Mouse (Mus musculus) small intestine, adult 2 months (tissue): ENCODE results near the gene Rapgef3. TPM values are rescaled to one million over a fixed set of nuclear protein-coding genes. Genes with fewer than 3 reads are reported as not detected.

Experiments used
- H3K27ac ChIP-seq: fragments of 200-500 bp; 2 replicates; pipeline ENCODE4 v1.5.1; 2012; ENCODE audit warnings: low read depth, low read length, control low read depth, inconsistent platforms; ENCODE audit not compliant: insufficient read depth
- H3K27me3 ChIP-seq: fragments of 200-500 bp; 2 replicates; pipeline ENCODE4 v1.6.1; 2012; ENCODE audit warnings: mild to moderate bottlenecking, moderate library complexity, low read length, inconsistent platforms; ENCODE audit not compliant: control insufficient read depth, insufficient read depth
- H3K36me3 ChIP-seq: fragments of 200-500 bp; 2 replicates; pipeline ENCODE4 v1.6.1; 2012; ENCODE audit warnings: mild to moderate bottlenecking, low read length, control low read depth, inconsistent platforms; ENCODE audit not compliant: control insufficient read depth, insufficient read depth
- H3K4me1 ChIP-seq: fragments of 200-500 bp; 2 replicates; pipeline ENCODE4 v1.6.1; 2012; ENCODE audit warnings: low read length, inconsistent platforms, mixed read lengths; ENCODE audit not compliant: control insufficient read depth, insufficient read depth, insufficient read length
- H3K4me3 ChIP-seq: fragments of 200-500 bp; 2 replicates; pipeline ENCODE4 v1.5.1; 2012; ENCODE audit warnings: low read depth, mild to moderate bottlenecking, control low read depth, inconsistent platforms, low read length, moderate library complexity
- CTCF ChIP-seq: fragments of 200-500 bp; IDR thresholded peaks from 2 replicates; pipeline ENCODE4 v1.5.1; 2012; ENCODE audit warnings: low read depth, mild to moderate bottlenecking, control low read depth, inconsistent platforms, low read length, moderate library complexity, mixed read lengths; ENCODE audit not compliant: insufficient replicate concordance, insufficient read length; ENCODE audit errors: extremely low read depth
- POLR2A ChIP-seq: fragments of 200-500 bp; IDR thresholded peaks from 2 replicates; pipeline ENCODE4 v1.6.1; 2012; ENCODE audit warnings: low read depth, mild to moderate bottlenecking, control low read depth, inconsistent platforms, low read length, moderate library complexity
- whole genome bisulfite sequencing: fragments of 180-500 bp; shearing (Covaris S2); methylation state at CpG from one replicate; pipeline ENCODE4 v1.1.7; 2018; 5-methylcytosine and 5-hydroxymethylcytosine counted together
- polyA plus RNA-seq: library from polyadenylated mRNA; depleted of rRNA; stranded (reverse); fragments of >200 nt; gene quantifications from 2 replicates; pipeline ENCODE4 v1.2.3, GENCODE M21; 2012

The Rapgef3 gene
- polyA plus RNA-seq, 1 experiment: 17.1 TPM

DNA sequence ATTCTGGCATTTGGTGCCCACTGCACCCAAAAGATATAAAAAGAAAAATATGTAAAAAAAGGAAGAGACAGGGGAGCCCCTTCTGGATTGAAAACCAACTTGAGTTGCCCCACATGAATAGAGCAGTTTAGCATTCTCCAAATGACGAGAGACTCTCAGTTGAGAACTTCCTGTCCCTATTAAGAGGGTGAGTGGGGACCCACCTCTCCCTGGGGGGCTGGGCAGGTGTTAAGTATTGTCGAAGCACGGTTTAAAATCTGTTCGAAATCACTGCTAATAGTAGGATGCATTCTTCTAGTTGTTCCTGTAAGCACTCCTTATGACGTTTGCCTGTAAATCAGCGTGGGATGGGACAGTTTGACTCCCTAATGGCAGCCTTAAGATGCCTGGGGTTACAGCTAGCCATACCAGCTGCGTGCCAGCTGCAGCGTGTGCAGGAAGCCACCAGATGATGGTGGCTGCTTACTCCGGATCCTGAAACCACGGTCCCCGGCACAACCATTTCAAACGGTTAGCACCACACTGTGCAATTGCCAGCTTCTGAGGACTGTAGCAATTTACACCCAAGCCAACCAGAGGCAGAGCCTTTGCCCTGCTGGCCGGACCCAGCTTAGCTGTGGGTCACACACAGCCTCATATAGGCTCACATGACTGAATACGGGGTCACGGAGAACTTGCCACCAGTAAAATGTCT lies 46.6 kb downstream of the Rapgef3 start:
- H3K4me1 ChIP-seq: no peaks in the 10 kb centered on the region
- no peaks in the 10 kb centered on the region for H3K36me3 ChIP-seq
- TF ChIP-seq CTCF (no peak), POLR2A (no peak)
- 72% methylated on average over 15 of the region's 15 CpGs for WGBS
- no peak overlapping the region for H3K4me3 ChIP-seq
- H3K27ac ChIP-seq: peak overlapping the region; percentile 48
- no peaks in the 10 kb centered on the region for H3K27me3 ChIP-seq

- Histone ChIP-seq H3K4me3 (no peak overlapping the region), H3K36me3 (no peaks in the 10 kb centered on the region), H3K4me1 (no peaks in the 10 kb centered on the region), H3K27ac (peak overlapping the region; percentile 68), H3K27me3 (no peaks in the 10 kb centered on the region)
- 69% methylated on average over 12 of the region's 12 CpGs for WGBS
- TF ChIP-seq CTCF: no peak
- no peak for TF ChIP-seq POLR2A
Measured at GRCm38 (mm10) chr15:97720026-97720675, 47.6 kb downstream of the Rapgef3 start.

DNA sequence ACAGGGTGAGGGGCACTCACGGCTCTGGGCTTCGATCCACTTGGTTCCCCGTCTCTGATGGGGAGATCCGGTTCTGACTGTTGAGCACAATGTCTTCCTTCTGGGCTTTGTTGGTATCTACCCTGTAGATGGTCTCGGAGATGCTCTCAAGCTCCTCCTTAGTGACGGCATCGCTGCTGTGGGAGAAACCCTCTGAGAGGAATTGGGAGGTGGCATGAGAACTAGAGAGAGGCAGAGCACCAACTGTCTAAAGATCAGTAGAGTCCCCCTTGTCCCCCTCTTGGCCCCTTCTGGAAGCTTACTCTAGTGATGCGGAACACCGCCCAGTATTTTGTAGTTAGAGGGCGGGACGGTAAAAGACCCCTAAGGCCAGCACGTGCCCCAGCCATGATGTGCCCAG lies 48.3 kb downstream of the Rapgef3 start:
- Histone ChIP-seq H3K36me3 (no peaks in the 10 kb centered on the region), H3K27ac (peak overlapping the region; percentile 68), H3K27me3 (no peaks in the 10 kb centered on the region), H3K4me1 (no peaks in the 10 kb centered on the region), H3K4me3 (no peak overlapping the region)
- WGBS: 90% methylated on average over 12 of the region's 12 CpGs
- TF ChIP-seq CTCF (no peak), POLR2A (no peak)

- H3K36me3 ChIP-seq: no peaks in the 10 kb centered on the region
- H3K4me1 ChIP-seq: no peaks in the 10 kb centered on the region
- TF ChIP-seq CTCF: no peak
- TF ChIP-seq POLR2A: no peak
- no peaks in the 10 kb centered on the region for H3K27me3 ChIP-seq
- H3K27ac ChIP-seq: no peak overlapping the region
- 70% methylated on average over 8 of the region's 8 CpGs for WGBS
- H3K4me3 ChIP-seq: no peak overlapping the region
Measured at GRCm38 (mm10) chr15:97718535-97719155, 49.1 kb downstream of the Rapgef3 start.

DNA sequence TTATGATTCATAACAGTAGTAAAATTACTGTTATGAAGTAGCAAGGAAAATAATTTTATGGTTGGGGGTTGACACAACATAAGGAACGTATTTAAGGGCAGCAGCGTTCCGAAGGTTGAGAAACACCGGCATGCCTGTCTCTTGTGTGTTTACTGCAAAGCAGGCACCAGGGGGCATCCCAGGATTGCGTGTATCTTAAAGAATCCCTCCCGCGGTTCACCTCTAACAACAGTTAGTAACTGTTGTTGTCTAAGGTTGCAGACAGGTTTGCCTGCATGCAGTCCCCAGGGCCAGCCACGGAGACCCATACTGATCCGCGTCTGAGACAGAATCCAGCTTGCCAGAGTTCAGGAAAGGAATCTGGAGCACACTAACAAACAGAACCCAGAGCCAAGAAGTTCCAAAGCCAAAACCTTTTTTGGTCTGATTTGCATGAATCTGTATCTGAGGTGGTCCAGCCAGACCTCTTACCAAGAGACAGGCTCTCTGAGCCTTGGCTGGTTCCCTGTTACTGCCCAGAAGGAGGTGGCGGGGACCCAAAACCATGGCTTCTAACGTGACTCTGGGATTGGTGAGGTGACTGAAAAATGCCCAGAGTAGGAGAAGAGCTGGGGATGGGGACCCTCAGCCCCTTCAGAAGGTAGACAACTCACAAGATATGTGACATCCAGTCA lies 49.8 kb downstream of the Rapgef3 start:
- Histone ChIP-seq H3K36me3 (no peaks in the 10 kb centered on the region), H3K4me3 (no peak overlapping the region), H3K4me1 (no peaks in the 10 kb centered on the region), H3K27ac (no peak overlapping the region), H3K27me3 (no peaks in the 10 kb centered on the region)
- TF ChIP-seq POLR2A (no peak), CTCF (peak; percentile 65; the same call in 1 of the 2 replicates)
- WGBS: 17% methylated on average over 12 of the region's 12 CpGs

DNA sequence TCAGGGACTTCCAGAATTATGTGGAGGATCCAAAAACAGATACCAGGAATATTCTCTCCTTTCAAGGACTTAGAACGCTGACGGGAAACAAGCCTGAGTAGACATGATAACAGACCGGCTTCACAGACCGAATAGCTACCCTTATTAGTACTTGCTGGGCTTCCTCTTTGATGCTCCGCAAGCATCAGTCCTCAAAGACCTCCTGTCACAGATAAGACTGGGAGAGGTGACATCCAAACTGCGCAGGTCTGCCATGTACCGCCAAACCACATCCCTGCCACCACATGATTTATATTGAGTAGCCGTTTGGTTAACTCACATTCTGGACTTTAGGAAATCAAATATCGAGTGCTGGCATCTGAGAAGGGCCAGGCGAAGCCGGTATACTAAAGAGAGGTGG lies 51.0 kb downstream of the Rapgef3 start:
- 79% methylated on average over 11 of the region's 11 CpGs for WGBS
- Histone ChIP-seq H3K4me3 (no peak overlapping the region), H3K27ac (no peak overlapping the region), H3K36me3 (no peaks in the 10 kb centered on the region), H3K4me1 (no peaks in the 10 kb centered on the region), H3K27me3 (no peaks in the 10 kb centered on the region)
- TF ChIP-seq POLR2A (no peak), CTCF (no peak)

DNA sequence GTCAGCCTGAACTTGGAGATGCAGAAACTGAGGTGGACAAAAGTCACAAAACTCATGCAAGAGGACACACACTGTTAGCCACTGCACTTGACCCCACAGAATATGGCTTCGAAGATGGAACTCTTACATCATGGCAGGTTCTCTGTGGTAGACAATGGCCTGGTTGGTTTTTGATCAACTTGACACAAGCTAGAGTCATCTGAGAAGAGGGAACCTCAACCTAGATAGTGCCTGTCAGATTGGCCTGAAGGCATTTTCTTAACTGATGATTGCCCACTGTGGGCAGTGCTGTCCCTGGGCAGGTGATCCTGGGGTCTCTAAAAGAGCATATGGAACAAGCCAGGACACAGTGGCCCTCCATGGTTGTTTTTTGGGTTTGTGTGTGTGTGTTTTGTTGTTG lies 52.0 kb downstream of the Rapgef3 start:
- Histone ChIP-seq H3K27ac (no peak overlapping the region), H3K4me3 (no peak overlapping the region), H3K27me3 (no peaks in the 10 kb centered on the region), H3K36me3 (no peaks in the 10 kb centered on the region), H3K4me1 (no peaks in the 10 kb centered on the region)
- 87% methylated on average over 1 of the region's 1 CpGs for WGBS
- no peak for TF ChIP-seq CTCF
